Mouse (Mus musculus): ENCODE data around the gene Otx2. TPM values are rescaled to one million over a fixed set of nuclear protein-coding genes. Genes with fewer than 3 reads are reported as not detected.
A peak's percentile ranks its signal among the peaks of the same experiment; 100 is the strongest.

The Otx2 gene
- not detected in 2 replicates for polyA plus RNA-seq (2015; fragmentation: Nextera tagmentation; extraction: Ambion mirVana)

- Histone ChIP-seq H3K27ac (replicated peaks) (no peak within 1 kb of the TSS), H3K9me3 (replicated peaks) (no peaks in the 10 kb centered on the region), H3K27me3 (peaks cover 92% of the 10 kb centered on the region), H3K9ac (no peak within 1 kb of the TSS), H3K4me1 (replicated peaks) (no peaks in the 10 kb centered on the region), H3K36me3 (replicated peaks) (no peaks in the 10 kb centered on the region), H3K4me3 (replicated peaks) (no peak within 1 kb of the TSS), H3K4me2 (no peak within 1 kb of the TSS)
- 4% methylated on average over 27 of the region's 27 CpGs for WGBS (ENCODE audit: insufficient replicate concordance)
- ATAC-seq (ENCODE audit: insufficient read depth): no peak
Observed at GRCm38 (mm10) chr14:48673541-48673940, at the start of gene Otx2. Gene Otx2, minus strand, starts transcription at chr14:48673819.

DNA sequence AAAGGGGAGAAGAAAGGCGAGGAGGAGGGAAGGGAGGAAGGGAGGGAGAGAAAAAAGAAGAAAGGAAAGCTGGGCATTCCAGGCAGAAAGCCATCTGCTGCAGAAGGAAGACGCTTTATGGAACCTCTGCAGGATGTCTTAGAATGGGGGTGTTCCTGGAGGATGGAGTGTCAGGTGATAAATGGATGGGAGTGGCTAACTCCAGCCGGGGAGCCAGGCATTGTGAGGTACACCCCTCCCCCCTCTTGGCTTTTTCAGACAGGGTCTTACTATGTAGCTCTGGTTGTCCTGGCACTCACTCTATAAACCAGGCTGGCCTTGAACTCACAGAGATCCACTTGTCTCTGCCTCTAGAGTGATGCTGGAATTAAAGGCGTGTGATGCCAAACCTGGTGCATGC, 49.1 kb upstream of the Otx2 start:
- H3K9ac ChIP-seq: no peak overlapping the region
- H3K9me3 ChIP-seq (replicated peaks): no peaks in the 10 kb centered on the region
- 36% methylated on average over 4 of the region's 4 CpGs for WGBS (ENCODE audit: insufficient replicate concordance)
- ATAC-seq (ENCODE audit: insufficient read depth): no peak
- no peaks in the 10 kb centered on the region for H3K36me3 ChIP-seq (replicated peaks)
- no peak overlapping the region for H3K4me3 ChIP-seq (replicated peaks)
- H3K27ac ChIP-seq (replicated peaks): no peak overlapping the region
- no peaks in the 10 kb centered on the region for H3K27me3 ChIP-seq
- H3K4me1 ChIP-seq (replicated peaks): no peaks in the 10 kb centered on the region
- H3K4me2 ChIP-seq: no peak overlapping the region

DNA sequence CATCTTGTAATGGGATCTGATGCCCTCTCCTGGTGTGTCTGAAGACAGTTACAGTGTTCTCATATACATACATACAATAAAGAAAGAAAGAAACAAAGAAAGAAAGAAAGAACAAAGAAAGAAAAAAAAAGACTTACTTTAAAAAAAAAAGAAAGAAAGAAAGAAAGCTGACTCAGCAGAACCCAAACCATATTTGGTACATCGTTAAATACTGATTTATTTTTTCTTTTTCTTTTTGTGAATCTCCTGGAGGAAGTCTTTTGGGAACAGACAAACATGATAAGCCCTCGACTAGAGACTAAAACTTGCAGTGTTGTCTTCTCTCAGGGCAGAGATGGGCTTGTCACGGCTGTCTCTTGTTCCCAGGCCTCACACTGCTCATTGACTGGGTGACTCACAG, 45.7 kb upstream of the Otx2 start:
- Histone ChIP-seq H3K27ac (replicated peaks) (no peak overlapping the region), H3K27me3 (no peaks in the 10 kb centered on the region), H3K36me3 (replicated peaks) (no peaks in the 10 kb centered on the region), H3K4me1 (replicated peaks) (no peaks in the 10 kb centered on the region), H3K4me2 (no peak overlapping the region), H3K4me3 (replicated peaks) (no peak overlapping the region), H3K9me3 (replicated peaks) (no peaks in the 10 kb centered on the region), H3K9ac (no peak overlapping the region)
- no peak for ATAC-seq (ENCODE audit: insufficient read depth)
- WGBS (ENCODE audit: insufficient replicate concordance): 44% methylated on average over 3 of the region's 3 CpGs

DNA sequence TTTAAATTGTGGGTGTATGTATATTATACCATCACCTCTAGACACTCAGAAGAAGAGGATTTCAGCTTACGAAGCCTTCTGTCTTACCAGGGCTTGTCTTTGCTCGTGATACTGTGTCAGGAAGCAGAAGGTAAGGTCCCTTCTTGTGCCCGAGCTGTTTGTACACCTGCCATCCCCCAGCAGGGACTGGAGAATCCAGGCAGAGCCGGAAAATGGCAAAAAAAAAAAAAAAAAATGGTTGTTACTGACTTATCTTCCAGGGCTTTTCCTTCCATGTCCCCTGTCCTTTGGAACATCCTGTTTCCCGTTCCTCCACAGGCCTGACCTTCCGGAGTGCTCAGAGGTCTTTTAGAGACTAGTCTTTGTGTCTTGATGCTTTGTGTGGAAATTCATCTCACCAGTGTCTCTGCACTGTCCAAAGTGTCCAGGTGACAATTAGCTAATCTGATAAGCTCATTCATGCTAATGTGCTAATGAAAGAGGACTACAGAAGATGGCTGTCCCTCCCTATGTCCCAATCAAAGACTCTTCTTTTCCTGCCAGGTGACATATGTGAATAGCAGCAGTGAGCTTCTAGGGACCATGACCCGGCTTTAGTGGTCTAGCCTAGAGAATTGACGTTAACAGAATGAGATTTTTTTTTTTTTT, 44.1 kb upstream of the Otx2 start:
- WGBS (ENCODE audit: insufficient replicate concordance): 46% methylated on average over 8 of the region's 8 CpGs

DNA sequence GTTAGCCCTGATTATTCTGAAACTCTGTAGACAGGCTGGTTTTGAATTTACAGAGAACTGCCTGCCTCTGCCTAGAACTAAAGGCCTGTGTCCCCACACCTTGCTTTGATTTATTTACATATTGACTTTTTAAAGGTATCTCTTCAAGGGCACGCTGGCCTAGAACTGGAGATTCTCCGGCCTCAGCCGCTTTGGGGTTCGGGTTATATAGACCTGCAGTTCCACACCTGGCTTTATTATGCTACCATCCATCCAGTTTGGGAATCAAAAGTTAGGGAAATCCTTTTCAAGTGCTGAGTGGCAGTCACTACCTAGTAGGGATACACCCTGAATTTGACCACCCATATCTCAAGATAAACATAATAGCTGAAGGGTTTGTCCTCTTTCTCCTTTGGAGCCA, 42.8 kb upstream of the Otx2 start:
- Histone ChIP-seq H3K4me1 (replicated peaks) (no peaks in the 10 kb centered on the region), H3K9ac (no peak overlapping the region), H3K27me3 (no peaks in the 10 kb centered on the region), H3K27ac (replicated peaks) (no peak overlapping the region), H3K4me2 (no peak overlapping the region), H3K9me3 (replicated peaks) (no peaks in the 10 kb centered on the region), H3K36me3 (replicated peaks) (no peaks in the 10 kb centered on the region), H3K4me3 (replicated peaks) (no peak overlapping the region)
- no peak for ATAC-seq (ENCODE audit: insufficient read depth)
- 72% methylated on average over 4 of the region's 4 CpGs for WGBS (ENCODE audit: insufficient replicate concordance)

More for the DNA sequence above, 44.1 kb upstream of the Otx2 start:
- ATAC-seq (ENCODE audit: insufficient read depth): no peak
- Histone ChIP-seq H3K36me3 (replicated peaks) (no peaks in the 10 kb centered on the region), H3K9me3 (replicated peaks) (no peaks in the 10 kb centered on the region), H3K27me3 (no peaks in the 10 kb centered on the region), H3K27ac (replicated peaks) (no peak overlapping the region), H3K4me3 (replicated peaks) (no peak overlapping the region), H3K4me1 (replicated peaks) (no peaks in the 10 kb centered on the region), H3K9ac (no peak overlapping the region), H3K4me2 (no peak overlapping the region)

DNA sequence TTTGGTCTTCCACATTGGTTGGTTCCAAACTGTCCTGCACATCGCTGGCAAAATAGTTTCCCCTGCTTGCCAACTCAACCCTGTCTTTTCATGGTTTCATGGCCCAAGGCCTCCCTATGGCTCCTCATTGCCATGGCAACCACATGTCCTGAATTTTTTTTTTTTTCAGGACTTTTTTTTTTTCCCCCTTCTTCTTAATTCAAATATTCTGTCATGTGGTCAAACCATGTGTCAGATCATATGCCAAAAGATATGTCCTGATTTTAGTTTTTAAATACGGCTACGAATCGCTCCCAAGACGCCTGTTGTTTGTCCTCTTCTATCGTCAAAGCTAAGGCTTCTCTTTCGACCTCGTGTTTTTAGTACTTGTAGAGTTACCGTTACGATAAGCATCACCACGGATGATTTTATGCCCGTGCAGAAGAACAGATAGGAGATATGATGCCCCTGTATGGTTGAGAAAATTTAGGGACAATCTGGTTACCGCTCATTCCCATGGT, 37.3 kb upstream of the Otx2 start:
- no peak overlapping the region for H3K4me3 ChIP-seq (replicated peaks)
- H3K9ac ChIP-seq: no peak overlapping the region
- H3K27ac ChIP-seq (replicated peaks): no peak overlapping the region
- no peak overlapping the region for H3K4me2 ChIP-seq
- no peaks in the 10 kb centered on the region for H3K9me3 ChIP-seq (replicated peaks)
- no peak for ATAC-seq (ENCODE audit: insufficient read depth)
- H3K27me3 ChIP-seq: peaks cover 35% of the 10 kb centered on the region
- 73% methylated on average over 13 of the region's 13 CpGs for WGBS (ENCODE audit: insufficient replicate concordance)
- no peaks in the 10 kb centered on the region for H3K36me3 ChIP-seq (replicated peaks)
- no peaks in the 10 kb centered on the region for H3K4me1 ChIP-seq (replicated peaks)

DNA sequence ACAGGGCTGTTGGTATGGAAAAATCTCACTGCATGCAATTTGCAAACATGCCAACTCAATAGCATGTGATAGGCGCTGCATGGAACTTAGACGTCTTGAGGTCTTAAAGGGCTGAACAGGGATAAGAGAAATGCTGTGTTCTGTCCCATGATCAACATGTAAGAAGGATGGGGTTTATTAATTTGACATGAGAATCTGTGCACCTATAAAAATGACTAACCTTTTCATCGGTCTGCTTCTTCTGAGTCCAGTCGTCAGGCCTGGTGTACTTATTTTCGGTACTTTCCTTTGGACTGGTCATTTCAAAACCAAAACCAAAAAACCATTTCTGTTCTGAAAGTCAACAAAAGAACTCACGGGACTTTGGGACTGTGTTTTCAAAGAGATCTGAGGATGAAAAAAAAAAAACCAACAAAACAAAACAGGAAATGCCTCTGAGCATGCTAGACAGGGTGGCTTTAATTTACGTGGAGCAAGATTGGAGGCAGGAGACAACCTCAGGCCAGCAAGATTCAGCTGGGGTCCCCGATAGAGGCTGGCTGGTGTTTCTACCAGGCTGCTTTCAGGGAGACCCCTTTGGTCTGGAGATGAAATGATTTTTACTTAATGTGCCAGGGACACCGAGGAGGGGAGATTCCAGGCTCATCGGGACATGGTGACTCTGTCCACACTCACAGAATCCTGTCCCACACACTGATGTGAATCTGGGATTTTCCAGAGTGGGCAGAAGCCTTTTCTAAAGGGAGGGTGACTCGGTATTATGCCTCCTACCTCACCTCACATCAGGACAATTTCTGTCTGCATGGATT, 36.6 kb upstream of the Otx2 start:
- no peak overlapping the region for H3K27ac ChIP-seq (replicated peaks)
- no peak for ATAC-seq (ENCODE audit: insufficient read depth)
- peaks cover 35% of the 10 kb centered on the region for H3K27me3 ChIP-seq
- H3K9me3 ChIP-seq (replicated peaks): no peaks in the 10 kb centered on the region
- H3K4me3 ChIP-seq (replicated peaks): 0 out of 2 replicates have a peak overlapping the region, but pooled peaks have one; percentile 35
- peak overlapping the region; percentile 42; the same call in 1 of the 2 replicates for H3K4me2 ChIP-seq
- 47% methylated on average over 11 of the region's 11 CpGs for WGBS (ENCODE audit: insufficient replicate concordance)
- no peaks in the 10 kb centered on the region for H3K4me1 ChIP-seq (replicated peaks)
- no peaks in the 10 kb centered on the region for H3K36me3 ChIP-seq (replicated peaks)
- H3K9ac ChIP-seq: no peak overlapping the region

DNA sequence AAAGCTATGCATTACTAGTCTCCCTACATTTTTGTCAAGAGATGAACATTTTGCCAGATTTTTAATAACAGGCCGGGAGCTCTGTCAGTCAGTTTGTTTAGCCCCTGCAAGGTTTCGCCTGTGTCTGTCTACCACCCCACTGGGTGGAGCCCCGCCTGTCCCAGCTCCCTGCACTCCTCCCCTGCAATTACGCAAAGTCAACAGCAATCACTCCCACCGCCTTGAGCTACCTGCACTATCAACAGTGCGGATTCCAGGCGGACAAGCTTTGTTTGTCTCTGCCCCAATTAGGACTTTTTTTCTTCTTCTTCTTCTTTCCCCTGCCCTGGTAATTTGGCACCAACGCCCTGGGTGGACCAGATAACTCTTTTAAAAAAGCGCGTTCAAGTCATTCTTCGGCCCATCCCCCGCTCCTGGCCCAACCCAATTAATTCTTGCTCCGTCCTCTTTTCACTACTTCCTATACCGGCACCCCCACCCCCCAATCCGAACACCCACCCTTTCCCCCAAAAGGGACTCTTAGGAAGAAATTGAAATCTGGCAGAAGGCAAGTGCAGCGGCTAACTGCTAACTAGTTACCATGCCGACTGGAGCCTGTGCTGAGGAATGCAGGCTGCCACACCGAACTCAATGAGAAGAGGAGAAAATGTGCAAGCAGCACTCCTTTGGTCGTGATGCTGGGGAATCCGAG, 35.9 kb upstream of the Otx2 start:
- 4% methylated on average over 20 of the region's 20 CpGs for WGBS (ENCODE audit: insufficient replicate concordance)
- Histone ChIP-seq H3K9me3 (replicated peaks) (no peaks in the 10 kb centered on the region), H3K36me3 (replicated peaks) (no peaks in the 10 kb centered on the region), H3K27ac (replicated peaks) (no peak overlapping the region), H3K9ac (no peak overlapping the region), H3K27me3 (peaks cover 35% of the 10 kb centered on the region), H3K4me2 (peak overlapping the region; percentile 42), H3K4me3 (replicated peaks) (peak overlapping the region; percentile 35), H3K4me1 (replicated peaks) (no peaks in the 10 kb centered on the region)
- ATAC-seq (ENCODE audit: insufficient read depth): no peak

DNA sequence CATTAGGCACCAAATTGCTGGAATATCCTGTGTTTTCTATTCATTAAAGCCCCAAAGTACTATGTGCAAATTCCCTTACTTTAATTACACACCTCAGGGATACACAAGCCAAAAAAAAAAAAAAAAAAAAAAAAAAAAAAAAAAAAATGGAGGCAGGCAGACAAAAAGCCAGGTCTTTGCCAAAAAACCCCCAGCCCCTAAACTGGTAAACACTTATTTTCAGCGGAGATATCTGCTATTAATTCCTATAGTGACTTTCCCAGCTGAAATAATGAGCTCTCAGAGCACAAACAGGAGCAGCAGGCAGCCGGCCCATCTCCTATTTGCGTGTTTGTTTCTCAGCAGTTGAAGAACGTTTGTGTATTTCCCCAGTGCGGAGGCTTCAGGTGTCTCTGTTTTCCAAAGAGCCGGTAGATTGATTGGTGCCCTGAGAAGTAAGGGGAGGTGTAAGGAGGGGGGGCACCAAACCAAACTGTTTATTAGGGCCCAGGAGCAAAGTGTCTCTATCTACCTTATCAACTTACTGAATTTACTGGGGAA, 34.3 kb upstream of the Otx2 start:
- Histone ChIP-seq H3K27ac (replicated peaks) (no peak overlapping the region), H3K4me2 (no peak overlapping the region), H3K36me3 (replicated peaks) (no peaks in the 10 kb centered on the region), H3K9ac (no peak overlapping the region), H3K4me1 (replicated peaks) (no peaks in the 10 kb centered on the region), H3K27me3 (peaks cover 35% of the 10 kb centered on the region), H3K9me3 (replicated peaks) (no peaks in the 10 kb centered on the region), H3K4me3 (replicated peaks) (no peak overlapping the region)
- 21% methylated on average over 6 of the region's 6 CpGs for WGBS (ENCODE audit: insufficient replicate concordance)
- ATAC-seq (ENCODE audit: insufficient read depth): no peak

GRCm38 (mm10) chr14:48707391-48707790, 33.8 kb upstream of the Otx2 start:
- Histone ChIP-seq H3K9ac (no peak overlapping the region), H3K27ac (replicated peaks) (no peak overlapping the region)
- 55% methylated on average over 5 of the region's 5 CpGs for WGBS (ENCODE audit: insufficient replicate concordance)

More at GRCm38 (mm10) chr14:48707391-48707790, 33.8 kb upstream of the Otx2 start:
- Histone ChIP-seq H3K4me3 (replicated peaks) (no peak overlapping the region), H3K4me1 (replicated peaks) (no peaks in the 10 kb centered on the region), H3K9me3 (replicated peaks) (no peaks in the 10 kb centered on the region), H3K4me2 (no peak overlapping the region), H3K36me3 (replicated peaks) (no peaks in the 10 kb centered on the region), H3K27me3 (peaks cover 35% of the 10 kb centered on the region)
- ATAC-seq (ENCODE audit: insufficient read depth): no peak
